Mouse (Mus musculus): Measurements from ENCODE around the gene Ddr2.

- no peak for TF ChIP-seq TAL1 (IDR thresholded peaks at IDR 0.05; ENCODE audit: low read length)
- TF ChIP-seq GATA1 (IDR thresholded peaks at IDR 0.05; ENCODE audit: low read length) = no peak
These were observed 38.0 kb upstream of the Ddr2 start for GRCm38 (mm10) chr1:170148536-170148935.
